In the genomic region with DNA sequence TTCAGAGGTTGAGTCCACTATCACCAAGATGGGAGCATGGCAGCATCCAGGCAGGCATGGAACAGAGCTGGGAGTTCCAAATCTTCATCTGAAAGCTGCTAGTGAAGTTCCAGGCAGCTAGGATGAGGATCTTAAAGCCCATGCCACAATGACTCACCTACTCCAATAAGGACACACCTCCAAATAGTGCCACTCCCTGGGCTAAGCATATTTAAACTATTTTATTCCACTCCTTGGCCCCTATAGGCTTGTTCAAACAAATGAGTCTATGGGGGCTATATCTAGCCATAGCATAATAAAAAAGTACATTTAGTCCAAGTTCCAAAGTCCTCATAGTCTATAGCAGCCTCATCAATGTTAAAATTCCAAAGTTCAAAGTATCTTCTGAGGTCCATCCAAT, we compare ENCODE assay signal across 29 mouse cellular contexts. TPM values are rescaled to one million over a fixed set of nuclear protein-coding genes. Genes with fewer than 3 reads are reported as not detected.
"Had no signal": no experiment of that assay in that cellular context is flagged by ENCODE, and none has a peak within 500 bp of the region (broad histone marks: within the 10 kb centered on the region; RNA-seq: fewer than 3 reads in every experiment).

No protein-coding gene starts in this region.

- H3K36me3 ChIP-seq: limb, embryonic 12.5 days; limb, embryonic 15.5 days; liver, embryonic 13.5 days; midbrain, embryonic 10.5 days; midbrain, embryonic 13.5 days; neural tube, embryonic 13.5 days had no signal

- H3K27me3 ChIP-seq: limb, embryonic 12.5 days; limb, embryonic 15.5 days; liver, embryonic 13.5 days; megakaryocyte, embryonic 14.5 days; midbrain, embryonic 13.5 days; neural tube, embryonic 13.5 days had no signal

- DNase-seq: kidney, adult 2 months; kidney, postnatal 14 days; kidney, postnatal 4 days; left cerebral cortex, postnatal 4 days; liver, embryonic 13.5 days; lung, adult 2 months; right cerebral cortex, postnatal 14 days; right cerebral cortex, postnatal 4 days; spleen, adult 18-20 months; thymus, postnatal 25 days had no signal

- H3K9ac ChIP-seq: limb, embryonic 12.5 days; limb, embryonic 15.5 days; liver, embryonic 13.5 days; midbrain, embryonic 13.5 days; neural tube, embryonic 13.5 days had no signal

- ATAC-seq: inflammation-experienced regulatory T-cells, adult 6 months; midbrain, embryonic 13.5 days; midbrain, embryonic 16.5 days had no signal

- H3K27ac ChIP-seq: limb, embryonic 12.5 days; limb, embryonic 15.5 days; liver, embryonic 13.5 days; midbrain, embryonic 10.5 days; midbrain, embryonic 13.5 days; neural tube, embryonic 13.5 days had no signal

- H3K4me3 ChIP-seq: limb, embryonic 12.5 days; limb, embryonic 15.5 days; liver, embryonic 13.5 days; megakaryocyte, embryonic 14.5 days; midbrain, embryonic 10.5 days; midbrain, embryonic 13.5 days; myocyte; neural tube, embryonic 13.5 days had no signal

- H3K4me1 ChIP-seq: limb, embryonic 12.5 days; limb, embryonic 15.5 days; liver, embryonic 13.5 days; megakaryocyte, embryonic 14.5 days; midbrain, embryonic 10.5 days; midbrain, embryonic 13.5 days; neural tube, embryonic 13.5 days had no signal

- H3K9me3 ChIP-seq: limb, embryonic 12.5 days; limb, embryonic 15.5 days; liver, embryonic 13.5 days; megakaryocyte, embryonic 14.5 days; midbrain, embryonic 10.5 days; midbrain, embryonic 13.5 days; neural tube, embryonic 13.5 days had no signal

- H3K4me2 ChIP-seq: limb, embryonic 12.5 days; limb, embryonic 15.5 days; liver, embryonic 13.5 days; midbrain, embryonic 13.5 days; neural tube, embryonic 13.5 days had no signal

RNA-seq across cellular contexts. Expression of a gene that starts 45.4 kb away (rescaled TPM):
- total RNA-seq: layer of hippocampus, adult 18-20 months; layer of hippocampus, postnatal 14 days; left cerebral cortex, adult 8-10 months; left cerebral cortex, postnatal 14 days; left cerebral cortex, postnatal 4 days; monocyte, adult 5-6 weeks; neutrophil, adult 5-6 weeks had no signal
- polyA plus RNA-seq: inflammation-experienced regulatory T-cells, adult 6 months; kidney, adult 2 months; kidney, embryonic 16.5 days; limb, embryonic 12.5 days; limb, embryonic 15.5 days; liver, embryonic 13.5 days; liver, embryonic 16.5 days; lung, adult 2 months; lung, embryonic 16.5 days; midbrain, embryonic 10.5 days; midbrain, embryonic 13.5 days; midbrain, embryonic 16.5 days; myocyte; neural tube, embryonic 13.5 days; thymus, postnatal 0 days had no signal
